8 mouse cellular contexts compared by ENCODE assay signal in genomic region chr1:165702221-165703031, GRCm38 (mm10). TPM values are rescaled to one million over a fixed set of nuclear protein-coding genes. Genes with fewer than 3 reads are reported as not detected.
DNase-seq lines count a peak whose midpoint lies in the region; ATAC-seq and TF ChIP-seq lines count a peak whose summit lies in the region.

No protein-coding gene starts in this region.

- peak; percentile 61 for ATAC-seq in heart, embryonic 11.5 days (replicated peaks; ENCODE audit: insufficient number of reproducible peaks, low FRiP score, low TSS enrichment)
- ATAC-seq in limb, embryonic 14.5 days (ENCODE audit: low FRiP score, low read depth): peak; percentile 73

- 6% methylated on average over 19 of the region's 19 CpGs for WGBS in heart, embryonic 11.5 days (ENCODE audit: insufficient replicate concordance)
- WGBS in limb, embryonic 14.5 days: 13% methylated on average over 19 of the region's 19 CpGs

- no peaks in the 10 kb centered on the region for H3K36me3 ChIP-seq in heart, embryonic 11.5 days (ENCODE audit: control insufficient read depth, insufficient read depth, low read length)
- H3K36me3 ChIP-seq in limb, embryonic 14.5 days (ENCODE audit: control insufficient read depth, insufficient read depth, low read length): no peaks in the 10 kb centered on the region

- peak overlapping the region; percentile 19; the same call in 1 of the 2 replicates for H3K4me3 ChIP-seq in left cerebral cortex, adult 2 months
- peak overlapping the region; percentile 16 for H3K4me3 ChIP-seq in heart, embryonic 11.5 days (ENCODE audit: low read depth, low read length)
- H3K4me3 ChIP-seq in limb, embryonic 14.5 days (replicated peaks; ENCODE audit: low read length): peak overlapping the region; percentile 12; the same call in 1 of the 2 replicates

- peak in 1 of 2 experiments; percentile 34 for DNase-seq in left cerebral cortex, adult 2 months (ENCODE audit: extremely low spot score in 1 of 2, low spot score in 2 of 2)
- DNase-seq in left cerebral cortex, adult 18-20 months (ENCODE audit: low spot score in 2 of 2): no peak
- DNase-seq in embryo, embryonic 10 days (ENCODE audit: low spot score): peak; percentile 82
- DNase-seq in limb, embryonic 14.5 days (ENCODE audit: low spot score): peak; percentile 36
- peak; percentile 38 for DNase-seq in retina, postnatal 1 day
- no peak for DNase-seq in urinary bladder, adult 18-20 months (ENCODE audit: low spot score in 2 of 2)
- DNase-seq in layer of hippocampus, postnatal 25 days (ENCODE audit: extremely low spot score in 1 of 2, low spot score in 1 of 2): no peak

- TF ChIP-seq CTCF in left cerebral cortex, adult 2 months (IDR thresholded peaks at IDR 0.05): no peak

- H3K4me2 ChIP-seq in heart, embryonic 11.5 days: peak overlapping the region; percentile 64
- peak overlapping the region; percentile 38 for H3K4me2 ChIP-seq in limb, embryonic 14.5 days (replicated peaks; ENCODE audit: low read depth, low read length, severe bottlenecking)

- H3K4me1 ChIP-seq in heart, embryonic 11.5 days (ENCODE audit: control insufficient read depth, insufficient read depth, low read length): peaks cover 82% of the 10 kb centered on the region
- H3K4me1 ChIP-seq in limb, embryonic 14.5 days (ENCODE audit: control insufficient read depth, insufficient read depth, low read length): peaks cover 26% of the 10 kb centered on the region

- intact Hi-C loops in left cerebral cortex, adult 2 months (cut with DNase I): no loop called here

- peak overlapping the region; percentile 56; the same call in 1 of the 2 replicates for H3K9ac ChIP-seq in heart, embryonic 11.5 days (ENCODE audit: low read depth, low read length)
- H3K9ac ChIP-seq in limb, embryonic 14.5 days (ENCODE audit: low read depth, low read length, severe bottlenecking): peak overlapping the region; percentile 22

- H3K27ac ChIP-seq in left cerebral cortex, adult 2 months: no peak overlapping the region
- peak overlapping the region; percentile 93 for H3K27ac ChIP-seq in heart, embryonic 11.5 days (ENCODE audit: low read depth, low read length)
- no peak overlapping the region for H3K27ac ChIP-seq in limb, embryonic 14.5 days (replicated peaks; ENCODE audit: low read depth, low read length)

- no peak for TF ChIP-seq POLR2A in limb, embryonic 14.5 days (IDR thresholded peaks at IDR 0.05; ENCODE audit: borderline replicate concordance, extremely low read depth, insufficient read depth, insufficient read length)

- H3K9me3 ChIP-seq in heart, embryonic 11.5 days (replicated peaks; ENCODE audit: control insufficient read depth, low read length): no peaks in the 10 kb centered on the region
- no peaks in the 10 kb centered on the region for H3K9me3 ChIP-seq in limb, embryonic 14.5 days (ENCODE audit: control insufficient read depth, low read length)

- no peaks in the 10 kb centered on the region for H3K27me3 ChIP-seq in heart, embryonic 11.5 days (ENCODE audit: control insufficient read depth, insufficient read depth, low read length)
- H3K27me3 ChIP-seq in limb, embryonic 14.5 days (ENCODE audit: control insufficient read depth, insufficient read depth, low read length): no peaks in the 10 kb centered on the region

RNA-seq across cellular contexts. Expression of gene Rcsd1, which starts 7.1 kb away (rescaled TPM):
- total RNA-seq in left cerebral cortex, adult 2 months (2021): 1 to 10 TPM; 4.9 to 5.8 TPM
- 1 to 10 TPM; 6.0 to 7.2 TPM for total RNA-seq in left cerebral cortex, adult 18-20 months (2021)
- polyA plus RNA-seq in heart, embryonic 11.5 days (2014; fragmentation: Nextera tagmentation; extraction: Ambion mirVana): 85.4 and 91.8 TPM in 2 replicates
- polyA plus RNA-seq in limb, embryonic 14.5 days (2012; rRNA removed): 16.7 and 17.9 TPM in 2 replicates
- 9.5 and 9.6 TPM in 2 replicates for polyA plus RNA-seq in limb, embryonic 14.5 days (2014; fragmentation: Nextera tagmentation; extraction: Ambion mirVana)
- 1 to 10 TPM; 4.3 to 4.8 TPM for total RNA-seq in layer of hippocampus, postnatal 25 days (2021)

Comparison
In these comparisons a context has a peak if more than half of its experiments do, and no peak if none do; other contexts are left out.
1. DNase-seq: peak in embryo, embryonic 10 days (single experiment), limb, embryonic 14.5 days (single experiment) and retina, postnatal 1 day (single experiment); none in left cerebral cortex, adult 18-20 months (0 of 2), urinary bladder, adult 18-20 months (0 of 2) and layer of hippocampus, postnatal 25 days (0 of 2).
2. Peak in every context shown above with its lines, with median percentiles within 50 percentile points of each other: H3K4me3 ChIP-seq.